Mouse (Mus musculus): ENCODE data around the gene Fosb. TPM values are rescaled to one million over a fixed set of nuclear protein-coding genes. Genes with fewer than 3 reads are reported as not detected.

Fosb gene
- total and polyA plus RNA-seq, 2 experiments from 2014 or later, result 0.10 to 0.80 TPM

DNA sequence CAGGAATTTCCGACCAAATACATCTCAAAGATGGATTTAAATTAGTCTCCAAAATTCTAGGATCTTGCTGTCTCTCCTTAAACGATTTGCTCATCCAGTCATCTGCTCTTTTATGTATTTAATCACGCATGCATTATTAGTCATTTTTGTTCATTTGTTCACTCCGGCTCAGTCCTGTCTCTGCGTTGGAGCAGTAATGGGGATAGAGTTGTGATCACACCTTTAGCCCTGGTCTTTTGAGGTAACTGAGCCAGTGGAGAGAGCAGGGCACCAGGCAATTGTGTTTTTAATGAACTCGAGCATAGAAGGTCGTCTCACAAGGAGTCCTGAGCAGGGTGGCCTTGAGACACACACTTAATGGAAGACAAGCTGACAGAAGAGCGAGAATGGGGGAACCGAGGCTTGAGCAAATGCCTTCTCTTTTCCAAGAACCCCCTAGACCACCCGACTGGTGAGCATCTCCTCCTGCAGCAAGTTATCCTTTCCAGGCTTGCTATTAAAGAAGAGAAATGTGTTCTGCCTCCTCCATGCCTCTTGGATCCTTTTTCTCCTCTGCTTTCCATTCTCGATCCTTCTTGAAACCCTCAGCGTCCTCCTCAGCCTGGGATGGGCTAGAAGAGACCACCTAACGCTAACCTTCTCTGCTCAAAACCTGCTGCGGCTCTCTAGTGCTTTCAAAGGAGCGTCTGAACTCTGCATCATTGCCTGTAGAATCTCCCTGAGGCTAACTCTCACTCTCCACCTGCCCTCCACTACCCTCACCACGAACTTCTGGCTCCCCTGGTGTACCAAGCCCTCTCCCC is 8.2 kb downstream of the Fosb start:
- ATAC-seq (ENCODE audit: insufficient read depth, low read depth), result no peak
- peak overlapping the region; percentile 47; the same call in 1 of the 2 replicates for H3K4me3 ChIP-seq (ENCODE audit: low read depth, low read length)
- H3K27me3 ChIP-seq (ENCODE audit: control insufficient read depth, insufficient read depth, low read length), result peaks cover 31% of the 10 kb centered on the region
- no peaks in the 10 kb centered on the region for H3K36me3 ChIP-seq (replicated peaks; ENCODE audit: control insufficient read depth, insufficient read depth, low read length)
- no peak overlapping the region for H3K27ac ChIP-seq (ENCODE audit: low read depth)
- 14% methylated on average over 16 of the region's 16 CpGs for WGBS
- H3K4me2 ChIP-seq (ENCODE audit: low read depth, low read length), result peak overlapping the region; percentile 50
- H3K4me1 ChIP-seq (ENCODE audit: control insufficient read depth, insufficient read depth), result peaks cover 14% of the 10 kb centered on the region; the same call in 1 of the 2 replicates
- no peak for DNase-seq (ENCODE audit: low spot score)
- H3K9me3 ChIP-seq (replicated peaks; ENCODE audit: control insufficient read depth, low read length), result no peaks in the 10 kb centered on the region
- TF ChIP-seq EP300 (IDR thresholded peaks at IDR 0.05; ENCODE audit: low read depth) (no peak), CTCF (IDR thresholded peaks at IDR 0.05; ENCODE audit: low read depth) (no peak)
- peak overlapping the region; percentile 48; the same call in 1 of the 2 replicates for H3K9ac ChIP-seq (replicated peaks; ENCODE audit: low read depth, low read length)

DNA sequence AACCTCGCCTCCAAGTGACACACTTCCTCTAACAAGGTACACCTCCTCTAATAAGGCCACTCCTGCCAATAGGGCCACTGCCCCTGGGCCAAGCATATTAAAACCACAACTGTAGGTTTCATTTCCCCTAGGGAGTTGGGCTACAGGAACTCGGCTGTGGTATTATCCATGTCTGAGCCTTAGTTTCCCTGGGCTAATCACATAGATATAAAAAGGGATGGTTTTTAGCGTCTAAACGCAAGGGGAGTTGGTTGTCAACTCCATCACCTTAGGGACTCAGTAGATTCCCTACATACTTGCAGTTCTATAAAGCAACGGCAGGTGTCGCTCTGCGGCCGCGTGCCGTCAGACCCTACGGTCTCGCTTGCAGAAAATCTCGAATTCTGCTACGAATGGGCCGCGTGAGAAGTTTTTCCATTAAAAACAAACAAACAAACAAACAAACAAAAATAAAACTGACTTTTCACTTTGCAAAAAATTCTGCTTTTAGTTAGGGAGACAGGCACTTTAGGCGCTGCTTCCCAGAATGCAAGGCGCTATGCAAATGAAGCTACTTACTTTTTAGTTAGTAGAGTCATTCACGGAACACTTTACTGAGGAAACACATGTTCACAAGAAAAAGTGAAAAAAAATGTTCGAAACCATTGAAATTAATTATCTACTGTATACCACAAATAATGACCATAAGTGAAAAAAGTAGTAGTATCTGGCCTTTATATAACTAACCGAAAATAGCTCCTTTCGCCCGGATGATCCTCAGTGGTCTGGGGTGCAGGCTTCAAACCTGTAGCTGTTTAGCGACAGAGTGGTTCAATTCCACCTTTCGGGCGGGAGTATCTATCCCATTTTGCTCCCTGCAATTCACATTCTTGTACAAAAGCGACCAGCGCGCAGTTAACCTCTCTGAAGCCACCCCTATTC is 9.1 kb downstream of the Fosb start:
- H3K9ac ChIP-seq (replicated peaks; ENCODE audit: low read depth, low read length), result peak overlapping the region; percentile 48; the same call in 1 of the 2 replicates
- H3K4me1 ChIP-seq (ENCODE audit: control insufficient read depth, insufficient read depth), result peaks cover 14% of the 10 kb centered on the region; the same call in 1 of the 2 replicates
- ATAC-seq (ENCODE audit: insufficient read depth, low read depth) (peak; percentile 58), DNase-seq (ENCODE audit: low spot score) (peak; percentile 65)
- peaks cover 22% of the 10 kb centered on the region for H3K27me3 ChIP-seq (ENCODE audit: control insufficient read depth, insufficient read depth, low read length)
- H3K4me3 ChIP-seq (ENCODE audit: low read depth, low read length), result peak overlapping the region; percentile 47
- WGBS, result under 1% methylated on average over 29 of the region's 29 CpGs
- no peaks in the 10 kb centered on the region for H3K9me3 ChIP-seq (replicated peaks; ENCODE audit: control insufficient read depth, low read length)
- peak; percentile 90 for TF ChIP-seq CTCF (IDR thresholded peaks at IDR 0.05; ENCODE audit: low read depth)
- TF ChIP-seq EP300 (IDR thresholded peaks at IDR 0.05; ENCODE audit: low read depth), result peak; percentile 76; the same call in 1 of the 2 replicates
- peak overlapping the region; percentile 50 for H3K4me2 ChIP-seq (ENCODE audit: low read depth, low read length)
- H3K36me3 ChIP-seq (replicated peaks; ENCODE audit: control insufficient read depth, insufficient read depth, low read length), result no peaks in the 10 kb centered on the region
- 0 out of 2 replicates have a peak overlapping the region, but pooled peaks have one; percentile 21 for H3K27ac ChIP-seq (ENCODE audit: low read depth)

DNA sequence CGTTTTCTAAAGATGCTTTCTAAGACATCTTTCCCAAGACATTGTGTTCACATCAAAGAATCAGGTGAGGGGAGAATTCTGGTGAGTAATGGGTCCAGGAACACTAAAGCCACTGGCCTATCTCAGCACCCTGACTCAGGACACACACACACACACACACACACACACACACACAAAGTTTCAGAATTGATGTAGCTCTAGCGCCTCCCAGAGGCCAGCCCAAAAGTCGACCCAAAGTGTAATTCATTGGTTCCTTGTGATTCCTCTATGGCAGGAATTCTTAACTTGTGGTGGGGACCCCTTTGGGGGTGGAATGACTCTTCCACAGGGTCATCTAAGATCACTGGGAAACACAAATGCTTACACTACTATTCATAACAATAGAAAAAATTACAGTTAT is 10.7 kb downstream of the Fosb start:
- H3K27ac ChIP-seq (ENCODE audit: low read depth), result no peak overlapping the region
- peaks cover 10% of the 10 kb centered on the region; the same call in 1 of the 2 replicates for H3K4me1 ChIP-seq (ENCODE audit: control insufficient read depth, insufficient read depth)
- 22% methylated on average over 3 of the region's 3 CpGs for WGBS
- DNase-seq (ENCODE audit: low spot score), result no peak
- no peak for ATAC-seq (ENCODE audit: insufficient read depth, low read depth)
- H3K4me3 ChIP-seq (ENCODE audit: low read depth, low read length), result no peak overlapping the region
- H3K9ac ChIP-seq (replicated peaks; ENCODE audit: low read depth, low read length), result no peak overlapping the region
- H3K9me3 ChIP-seq (replicated peaks; ENCODE audit: control insufficient read depth, low read length), result no peaks in the 10 kb centered on the region
- H3K4me2 ChIP-seq (ENCODE audit: low read depth, low read length), result no peak overlapping the region
- H3K27me3 ChIP-seq (ENCODE audit: control insufficient read depth, insufficient read depth, low read length), result 0 out of 2 replicates have a peak, but pooled peaks cover 12% of the 10 kb centered on the region
- H3K36me3 ChIP-seq (replicated peaks; ENCODE audit: control insufficient read depth, insufficient read depth, low read length), result no peaks in the 10 kb centered on the region
- TF ChIP-seq CTCF (IDR thresholded peaks at IDR 0.05; ENCODE audit: low read depth) (peak; percentile 71), EP300 (IDR thresholded peaks at IDR 0.05; ENCODE audit: low read depth) (no peak)

- no peak overlapping the region for H3K9ac ChIP-seq (replicated peaks; ENCODE audit: low read depth, low read length)
- 78% methylated on average over 5 of the region's 5 CpGs for WGBS
- H3K9me3 ChIP-seq (replicated peaks; ENCODE audit: control insufficient read depth, low read length), result no peaks in the 10 kb centered on the region
- no peak overlapping the region for H3K27ac ChIP-seq (ENCODE audit: low read depth)
- H3K4me3 ChIP-seq (ENCODE audit: low read depth, low read length), result no peak overlapping the region
- no peaks in the 10 kb centered on the region for H3K36me3 ChIP-seq (replicated peaks; ENCODE audit: control insufficient read depth, insufficient read depth, low read length)
- TF ChIP-seq CTCF (IDR thresholded peaks at IDR 0.05; ENCODE audit: low read depth), result no peak
- no peak for TF ChIP-seq EP300 (IDR thresholded peaks at IDR 0.05; ENCODE audit: low read depth)
- ATAC-seq (ENCODE audit: insufficient read depth, low read depth), result no peak
- no peak for DNase-seq (ENCODE audit: low spot score)
- 0 out of 2 replicates have a peak, but pooled peaks cover 5% of the 10 kb centered on the region for H3K27me3 ChIP-seq (ENCODE audit: control insufficient read depth, insufficient read depth, low read length)
- 0 out of 2 replicates have a peak, but pooled peaks cover 5% of the 10 kb centered on the region for H3K4me1 ChIP-seq (ENCODE audit: control insufficient read depth, insufficient read depth)
- H3K4me2 ChIP-seq (ENCODE audit: low read depth, low read length), result no peak overlapping the region
Measured at GRCm38 (mm10) chr7:19297794-19298193, 12.1 kb downstream of the Fosb start.

DNA sequence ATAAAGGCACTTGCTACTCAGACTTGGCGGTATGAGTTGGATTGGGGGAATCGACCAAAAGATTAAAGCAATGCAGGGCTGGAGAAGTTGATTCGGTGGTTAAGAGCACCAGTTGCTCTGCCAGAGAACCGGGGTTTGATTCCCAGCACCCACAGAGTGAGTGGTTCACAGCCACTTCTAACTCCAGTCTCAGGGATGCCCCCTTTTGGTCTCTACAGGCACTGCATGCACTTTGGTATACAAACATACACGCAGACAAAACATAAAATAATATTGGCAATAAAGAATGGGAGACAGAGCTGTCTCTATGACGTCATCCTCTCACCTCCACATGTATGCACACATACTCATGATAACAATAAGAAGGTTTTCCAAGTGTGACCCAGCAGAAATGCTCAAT is 12.8 kb downstream of the Fosb start:
- Histone ChIP-seq H3K36me3 (replicated peaks; ENCODE audit: control insufficient read depth, insufficient read depth, low read length) (no peaks in the 10 kb centered on the region), H3K9ac (replicated peaks; ENCODE audit: low read depth, low read length) (no peak overlapping the region), H3K27me3 (ENCODE audit: control insufficient read depth, insufficient read depth, low read length) (no peaks in the 10 kb centered on the region), H3K27ac (ENCODE audit: low read depth) (no peak overlapping the region), H3K4me1 (ENCODE audit: control insufficient read depth, insufficient read depth) (0 out of 2 replicates have a peak, but pooled peaks cover 5% of the 10 kb centered on the region), H3K4me2 (ENCODE audit: low read depth, low read length) (no peak overlapping the region), H3K4me3 (ENCODE audit: low read depth, low read length) (no peak overlapping the region), H3K9me3 (replicated peaks; ENCODE audit: control insufficient read depth, low read length) (no peaks in the 10 kb centered on the region)
- DNase-seq (ENCODE audit: low spot score) (no peak), ATAC-seq (ENCODE audit: insufficient read depth, low read depth) (no peak)
- 80% methylated on average over 6 of the region's 6 CpGs for WGBS
- TF ChIP-seq EP300 (IDR thresholded peaks at IDR 0.05; ENCODE audit: low read depth) (no peak), CTCF (IDR thresholded peaks at IDR 0.05; ENCODE audit: low read depth) (no peak)
